Mouse (Mus musculus) inflammation-experienced regulatory T-cells, adult 6 months (primary cell): ENCODE measurements around the gene Tmem210. TPM values are rescaled to one million over a fixed set of nuclear protein-coding genes. Genes with fewer than 3 reads are reported as not detected.
A peak's percentile ranks its signal among the peaks of the same experiment; 100 is the strongest.
"Not testable (repeated sequence)": the region's sequence is repeated elsewhere in the genome, so short reads cannot be mapped to it uniquely, and the experiment has no call there.

Experiments
- ATAC-seq: one replicate; pipeline ENCODE4 v1.8.0; 2017
- polyA plus RNA-seq, 3 experiments: library from polyadenylated mRNA; unstranded; fragments of 100-300 nt; shearing (Covaris generic); gene quantifications; one replicate each; pipeline ENCODE4 v1.2.1; 2017

Tmem210 gene
- polyA plus RNA-seq = not detected

GRCm38 (mm10) chr2:25287927-25288649 lies at the start of gene Tmem210:
Tmem210 (plus strand) TSS chr2:25288145.
- no peak for ATAC-seq

DNA sequence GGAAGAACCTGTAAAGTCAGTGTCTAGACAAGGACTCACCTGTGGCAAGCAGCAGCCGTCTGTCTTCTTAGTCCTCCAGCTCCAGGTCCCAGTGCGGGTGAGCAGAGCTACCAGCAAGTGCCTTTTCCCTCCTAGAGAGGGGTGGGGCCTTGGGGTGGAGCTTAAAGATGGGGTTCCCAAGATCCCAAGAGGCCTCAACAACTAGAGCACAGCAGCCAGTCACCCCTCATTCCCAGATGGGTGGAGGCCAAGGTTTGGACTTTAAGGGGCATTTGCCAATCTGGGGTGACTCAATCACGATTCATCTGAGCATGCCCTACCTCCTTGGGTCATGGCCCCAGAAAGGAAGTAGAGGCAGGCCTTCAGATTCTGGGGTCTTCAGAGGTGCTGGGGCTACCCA lies 48.2 kb upstream of the Tmem210 start:
- no peak for ATAC-seq

DNA sequence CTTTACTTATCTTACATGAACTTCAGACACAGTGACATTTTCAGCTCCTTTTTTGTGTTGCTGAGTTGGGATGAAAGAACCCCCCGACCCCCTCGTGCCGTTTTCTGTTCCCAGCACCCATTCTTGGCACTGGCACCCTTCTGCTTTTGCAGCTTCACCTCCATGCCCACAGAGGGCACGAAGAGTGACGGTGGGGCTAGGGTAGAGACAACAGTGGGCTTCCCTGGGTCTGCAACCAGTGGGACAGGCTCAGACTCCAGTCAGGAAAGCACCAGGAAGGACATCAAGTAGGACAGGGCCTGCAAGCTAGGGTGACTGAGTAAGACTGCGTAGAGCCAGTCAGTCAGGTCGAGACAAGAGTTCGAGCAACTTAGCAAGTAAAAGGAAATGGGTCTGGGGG lies 47.6 kb upstream of the Tmem210 start:
- no peak for ATAC-seq

DNA sequence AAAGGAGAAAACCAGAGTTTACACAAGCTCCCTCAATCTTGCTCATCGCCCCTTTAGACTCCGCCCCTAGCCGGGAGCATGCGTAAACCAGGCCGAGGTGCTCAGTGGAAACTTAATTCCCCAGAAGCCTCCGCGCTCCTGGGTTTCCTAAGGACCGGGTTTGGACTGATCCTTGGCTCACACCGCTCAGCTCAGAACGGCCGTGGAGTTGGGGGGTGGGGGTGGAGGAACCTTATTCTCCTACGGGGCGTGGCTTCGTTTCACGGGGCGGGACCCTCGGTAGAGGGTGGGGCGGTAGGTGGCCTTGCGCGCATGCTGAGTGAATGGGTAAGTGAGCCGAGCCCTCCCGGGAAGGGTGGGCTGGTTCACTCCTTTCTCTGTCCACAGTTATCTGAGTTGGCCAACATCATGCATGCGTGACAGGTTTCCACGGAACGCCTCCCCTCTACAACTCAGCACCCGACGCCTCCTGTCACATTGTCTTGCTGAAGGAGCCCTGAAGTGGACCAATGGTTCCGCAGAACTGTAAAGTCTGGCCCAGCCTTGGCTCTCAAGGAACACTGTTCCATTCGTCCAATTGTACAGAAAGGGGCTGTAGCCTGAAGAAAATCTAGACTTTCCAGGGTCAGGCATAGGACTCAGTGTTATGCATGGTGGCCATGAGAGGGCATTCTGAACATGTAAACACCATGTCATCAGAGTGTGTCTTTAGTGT lies 47.1 kb upstream of the Tmem210 start:
- ATAC-seq = peak; percentile 61

- peak; percentile 22 for ATAC-seq
These were observed 46.5 kb upstream of the Tmem210 start for GRCm38 (mm10) chr2:25241438-25241775.

- peak; percentile 60 for ATAC-seq
These were observed 45.8 kb upstream of the Tmem210 start, which contains the start of the genes Rnf208 and Cysrt1 for GRCm38 (mm10) chr2:25242101-25242506. Rnf208 (plus strand) TSS chr2:25242255. Cysrt1 (minus strand) TSS chr2:25242452.

DNA sequence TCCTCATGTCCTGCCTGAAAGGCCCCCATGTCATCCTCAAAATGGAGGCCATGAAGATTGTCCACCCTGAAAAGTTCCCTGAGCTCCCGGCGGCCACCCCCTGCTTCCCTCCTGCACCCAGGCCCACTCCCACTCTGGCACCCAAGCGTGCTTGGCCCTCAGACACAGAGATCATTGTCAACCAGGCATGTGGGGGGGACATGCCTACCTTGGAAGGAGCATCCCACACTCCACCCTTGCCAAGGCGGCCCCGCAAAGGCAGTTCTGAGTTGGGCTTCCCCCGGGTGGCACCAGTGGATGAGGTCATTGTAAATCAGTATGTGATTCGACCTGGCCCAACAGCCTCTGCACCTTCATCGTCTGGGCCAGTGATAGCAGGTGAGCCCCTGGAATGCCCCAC lies 44.6 kb upstream of the Tmem210 start:
- ATAC-seq = no peak

DNA sequence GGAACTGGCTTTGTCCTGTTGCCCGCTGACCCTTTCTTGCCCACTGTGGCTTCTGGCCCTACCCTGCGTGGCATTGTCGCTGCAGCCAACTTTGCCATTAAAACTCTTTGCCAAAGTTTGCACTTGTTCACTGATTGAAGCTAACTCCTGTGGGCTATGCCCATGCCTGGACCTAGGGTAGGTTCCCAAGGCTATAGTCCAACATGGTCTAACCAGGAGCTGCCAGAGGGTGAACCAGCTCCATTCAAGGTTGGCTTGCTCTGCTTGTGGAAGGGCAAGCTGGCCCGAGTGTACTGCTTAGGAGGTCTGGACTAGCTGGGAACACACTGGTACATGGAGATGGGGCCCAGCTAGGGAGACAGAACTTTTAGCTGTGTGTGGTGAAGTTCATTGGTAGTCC lies 43.8 kb upstream of the Tmem210 start:
- ATAC-seq = no peak

DNA sequence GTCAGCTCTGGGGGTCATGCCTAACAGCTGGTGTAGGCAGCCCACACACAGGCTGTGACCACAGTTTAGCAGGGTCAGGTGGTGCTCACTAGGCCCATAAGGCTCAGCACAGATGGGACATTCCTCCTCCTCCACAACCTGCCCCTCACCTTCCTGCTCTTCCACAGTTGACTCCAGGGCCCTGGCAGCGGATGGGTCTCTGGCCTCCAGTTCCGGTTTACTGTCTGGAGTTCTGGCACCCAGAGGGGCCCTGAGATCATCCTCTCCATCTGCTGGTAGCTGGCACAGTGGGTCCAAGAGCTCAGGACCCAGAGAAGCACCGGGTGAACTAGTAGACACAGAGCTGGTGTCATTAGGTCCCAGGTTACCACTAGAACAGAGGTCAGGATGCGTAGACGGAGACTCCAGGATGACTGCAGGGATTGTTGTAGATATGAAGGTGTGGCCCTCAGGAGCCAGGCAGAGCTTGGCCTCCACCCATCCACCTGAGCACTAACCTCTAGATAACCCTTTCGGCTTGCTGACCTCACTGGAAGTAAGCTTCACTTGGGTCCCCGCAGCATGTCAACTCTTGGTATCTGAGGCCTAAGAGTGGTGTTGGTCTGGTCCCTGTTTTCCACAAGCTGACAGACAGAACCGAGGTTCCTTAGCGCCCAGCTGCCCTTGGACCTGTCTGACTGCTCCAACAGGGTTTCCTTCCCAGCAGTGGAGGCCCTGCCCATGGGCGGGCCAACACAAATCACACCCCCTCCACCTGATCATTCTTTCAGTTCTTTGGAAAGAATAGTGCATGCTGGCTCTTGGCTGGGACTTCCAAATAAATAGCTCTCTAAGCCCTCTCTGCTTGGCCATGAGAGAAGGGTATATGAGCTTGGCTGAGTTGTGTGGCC lies 41.5 kb upstream of the Tmem210 start, which contains the start of gene AL732309.1:
Gene AL732309.1, minus strand, starts transcription at position 681 of the 890 bp plus-strand sequence.
- ATAC-seq = no peak

DNA sequence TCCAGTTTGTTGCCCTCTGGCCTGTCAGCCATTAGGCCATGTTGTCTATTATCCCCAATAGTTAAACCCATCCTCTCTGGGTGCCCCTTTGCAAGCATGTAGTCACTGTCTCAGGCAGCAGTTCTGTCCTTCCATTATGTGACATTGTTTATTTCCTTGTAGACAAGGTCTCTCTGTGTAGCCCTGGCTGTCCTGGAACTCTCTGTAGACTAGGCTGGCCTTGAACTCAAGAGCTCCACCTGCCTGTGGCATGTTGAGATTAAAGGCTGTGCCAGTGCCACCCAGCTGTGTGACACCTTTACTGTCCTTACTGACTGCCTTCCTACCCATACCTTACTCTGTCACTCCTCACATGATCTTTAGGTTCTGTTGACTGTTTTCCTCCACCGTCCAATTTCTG lies 35.6 kb upstream of the Tmem210 start:
- ATAC-seq = no peak

GRCm38 (mm10) chr2:25255284-25255779 lies 32.6 kb upstream of the Tmem210 start, which contains the start of gene Tmem203:
Tmem203 (plus strand) TSS chr2:25255439.
- peak; percentile 87 for ATAC-seq

DNA sequence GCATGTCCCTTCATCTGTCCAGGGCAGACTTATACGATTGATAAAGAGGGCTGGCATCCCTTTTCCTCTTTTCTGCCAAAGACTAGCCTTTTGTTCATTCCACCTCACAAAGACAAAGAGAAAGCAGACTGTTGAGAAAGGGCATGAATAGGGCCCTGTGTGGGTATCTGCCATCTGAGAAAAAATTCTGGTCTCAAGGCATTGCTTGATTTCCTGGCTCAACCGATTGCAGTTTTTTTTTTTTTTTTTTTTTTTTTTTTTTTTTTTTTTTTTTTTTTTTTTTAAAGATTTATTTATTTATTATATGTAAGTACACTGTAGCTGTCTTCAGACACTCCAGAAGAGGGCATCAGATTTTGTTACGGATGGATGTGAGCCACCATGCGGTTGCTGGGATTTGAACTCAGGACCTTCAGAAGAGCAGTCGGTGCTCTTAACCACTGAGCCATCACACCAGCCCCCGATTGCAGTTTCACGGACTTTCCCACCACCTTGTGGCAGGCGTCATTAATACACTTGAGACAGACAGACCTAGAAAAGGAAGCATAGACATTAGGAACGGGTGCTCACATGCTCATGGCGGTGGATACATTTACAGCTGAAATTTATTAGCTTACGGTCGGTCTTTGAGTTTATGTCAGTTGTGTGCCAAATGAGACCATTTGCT lies 31.4 kb upstream of the Tmem210 start:
- not testable (repeated sequence) for ATAC-seq

DNA sequence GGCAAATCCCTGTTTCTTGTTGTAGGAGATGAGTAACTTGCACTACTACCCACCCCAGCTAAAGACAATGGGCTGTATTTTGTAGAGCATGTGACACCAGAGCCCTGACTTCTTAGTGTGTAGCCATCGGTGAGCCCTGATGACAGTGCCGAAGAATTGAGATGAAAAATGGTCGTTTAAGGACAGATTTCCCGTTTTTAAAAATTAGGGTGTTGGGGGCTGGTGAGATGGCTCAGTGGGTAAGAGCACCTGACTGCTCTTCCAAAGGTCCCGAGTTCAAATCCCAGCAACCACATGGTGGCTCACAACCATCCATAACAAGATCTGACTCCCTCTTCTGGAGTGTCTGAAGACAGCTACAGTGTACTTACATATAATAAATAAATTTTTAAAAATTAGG lies 30.7 kb upstream of the Tmem210 start:
- ATAC-seq = not testable (repeated sequence)

DNA sequence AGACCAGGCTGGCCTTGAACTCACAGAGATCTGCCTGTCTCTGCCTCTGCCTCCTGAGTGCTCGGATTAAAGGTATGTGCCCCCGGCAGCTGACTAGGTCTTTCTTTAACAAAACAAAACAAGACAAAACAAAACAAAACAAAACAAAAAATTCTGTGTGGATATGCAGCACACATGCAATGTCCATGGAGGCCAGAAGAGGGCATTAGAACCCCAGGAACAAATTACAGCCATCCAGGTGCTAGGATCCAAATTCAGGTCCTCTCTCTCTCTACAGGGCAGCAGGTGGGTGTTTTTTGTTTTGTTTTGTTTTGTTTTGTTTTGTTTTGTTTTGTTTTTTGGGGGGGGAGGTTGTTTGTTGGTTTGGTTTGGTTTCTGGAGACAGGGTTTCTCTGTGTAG lies 29.1 kb upstream of the Tmem210 start:
- ATAC-seq = no peak

- ATAC-seq = no peak
These were observed 26.1 kb upstream of the Tmem210 start for GRCm38 (mm10) chr2:25261870-25262269.

DNA sequence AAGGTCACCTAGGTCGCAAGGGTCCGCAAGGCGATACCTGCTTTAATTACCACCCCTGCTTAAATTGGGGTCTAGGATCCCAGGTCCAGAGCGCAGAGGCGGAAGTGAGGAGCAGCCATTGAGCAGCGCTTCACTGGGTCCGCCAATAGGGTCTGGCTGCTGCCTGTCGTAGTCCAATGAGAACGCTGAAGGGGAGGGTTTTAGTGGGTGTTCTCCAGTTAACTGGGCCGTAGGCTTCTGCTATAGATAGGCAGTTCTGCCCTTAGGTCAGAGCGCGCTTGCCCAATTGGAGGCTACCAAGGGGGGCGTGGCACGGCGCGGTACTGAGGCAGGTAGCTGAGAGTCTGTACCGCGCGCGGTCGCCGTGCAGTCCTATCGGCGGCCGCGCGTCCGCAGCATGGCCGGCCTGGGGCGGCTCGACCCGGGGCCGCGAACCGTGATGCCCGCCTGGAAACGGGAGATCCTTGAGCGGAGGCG lies 25.6 kb upstream of the Tmem210 start, which contains the start of gene Tprn:
Gene Tprn, plus strand, starts transcription at position 328 of the 477 bp plus-strand sequence.
- peak; percentile 99 for ATAC-seq

- peak; percentile 53 for ATAC-seq
These were observed 24.9 kb upstream of the Tmem210 start for GRCm38 (mm10) chr2:25262795-25263622.

DNA sequence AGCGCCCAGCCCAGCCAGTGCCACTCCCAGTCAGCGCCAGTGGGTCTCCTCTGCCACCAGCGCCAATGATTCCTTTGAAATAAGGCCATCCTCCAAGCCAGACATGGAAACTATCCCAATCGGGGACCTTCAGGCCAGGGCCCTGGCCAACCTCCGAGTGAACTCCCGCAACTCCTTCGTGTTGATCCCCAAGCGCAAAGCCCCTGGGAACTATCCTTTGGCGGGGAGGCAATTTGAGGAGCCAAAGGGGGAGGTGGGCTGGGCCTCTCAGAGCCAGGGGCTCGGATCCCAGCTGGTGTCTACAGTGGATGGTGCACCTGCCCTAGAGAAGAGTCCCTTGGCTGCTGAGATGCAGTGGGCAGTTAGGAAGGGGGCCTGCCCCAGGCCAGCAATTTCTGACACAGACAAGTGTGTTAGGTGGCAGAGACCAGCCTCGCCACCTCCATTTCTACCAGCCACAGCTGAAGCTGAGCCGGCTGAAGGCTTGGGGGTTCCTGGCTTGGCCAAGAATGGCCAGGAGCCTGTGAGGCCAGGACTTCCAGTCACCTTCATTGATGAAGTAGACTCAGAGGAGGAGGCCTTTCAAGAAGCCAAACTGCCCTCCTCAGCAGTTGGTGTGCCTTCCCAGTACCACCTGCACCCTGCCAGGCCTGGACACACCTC lies 24.2 kb upstream of the Tmem210 start:
- ATAC-seq = no peak

DNA sequence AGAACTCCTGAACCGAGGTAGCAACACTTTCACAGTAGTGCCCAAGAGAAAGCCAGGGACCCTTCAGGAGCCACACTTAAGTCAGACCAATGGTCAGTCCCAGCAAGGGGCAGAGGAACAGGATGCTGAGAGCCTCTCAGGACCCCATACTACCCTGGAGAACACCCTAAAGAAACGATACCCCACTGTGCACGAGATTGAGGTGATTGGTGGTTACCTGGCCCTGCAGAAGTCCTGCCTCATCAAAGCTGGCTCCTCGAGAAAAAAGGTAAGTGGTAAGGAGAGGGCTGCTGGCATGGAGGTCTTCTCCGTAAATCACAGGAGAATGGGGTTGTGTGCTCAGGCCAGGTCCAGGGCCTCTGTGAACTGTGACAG lies 23.7 kb upstream of the Tmem210 start:
- no peak for ATAC-seq

GRCm38 (mm10) chr2:25264851-25265250 lies 23.1 kb upstream of the Tmem210 start:
- ATAC-seq = no peak
